Mouse (Mus musculus) forebrain, embryonic 15.5 days (tissue): ENCODE results near the gene Siah3. TPM values are rescaled to one million over a fixed set of nuclear protein-coding genes. Genes with fewer than 3 reads are reported as not detected.

ENCODE experiments used
- ATAC-seq: fragments of 200-750 bp; cut with Nextera tagmentation; replicated peaks from 2 replicates; pipeline ENCODE4 v1.8.0; 2017; ENCODE audit warnings: mild to moderate bottlenecking, moderate TSS enrichment, moderate library complexity
- H3K27ac ChIP-seq: fragments of 300-500 bp; sonication (generic); replicated peaks from 2 replicates; pipeline ENCODE4 v1.5.1; 2015; ENCODE audit warnings: mild to moderate bottlenecking, inconsistent platforms
- H3K27me3 ChIP-seq: fragments of 300-500 bp; sonication (generic); 2 replicates; pipeline ENCODE4 v1.6.1; 2015; ENCODE audit warnings: inconsistent platforms
- H3K36me3 ChIP-seq: fragments of 300-500 bp; sonication (generic); 2 replicates; pipeline ENCODE4 v1.6.1; 2015; ENCODE audit warnings: mild to moderate bottlenecking, inconsistent platforms
- H3K4me1 ChIP-seq: fragments of 300-500 bp; sonication (generic); 2 replicates; pipeline ENCODE4 v1.6.1; 2015; ENCODE audit warnings: inconsistent platforms
- H3K4me2 ChIP-seq: fragments of 300-500 bp; sonication (generic); replicated peaks from 2 replicates; pipeline ENCODE4 v1.6.1; 2015; ENCODE audit warnings: mild to moderate bottlenecking, inconsistent platforms
- H3K4me3 ChIP-seq: fragments of 300-500 bp; sonication (generic); 2 replicates; pipeline ENCODE4 v1.5.1; 2015; ENCODE audit warnings: mild to moderate bottlenecking, inconsistent platforms
- H3K9ac ChIP-seq: fragments of 300-500 bp; sonication (generic); replicated peaks from 2 replicates; pipeline ENCODE4 v1.6.1; 2015; ENCODE audit warnings: mild to moderate bottlenecking, inconsistent platforms
- H3K9me3 ChIP-seq: fragments of 300-500 bp; sonication (generic); 2 replicates; pipeline ENCODE4 v1.6.1; 2016; ENCODE audit warnings: inconsistent platforms
- WGBS: fragments of 180-500 bp; shearing (Covaris S2); methylation state at CpG from one replicate; pipeline ENCODE4 v1.1.7; 2015; ENCODE audit warnings: mixed read lengths; 5-methylcytosine and 5-hydroxymethylcytosine counted together
- polyA plus RNA-seq: library from polyadenylated mRNA; unstranded; fragments of >200 nt; fragmentation: Nextera tagmentation; extraction: Ambion mirVana; gene quantifications from 2 replicates; pipeline ENCODE4 v1.2.1, GENCODE M21; 2015

Gene Siah3
- polyA plus RNA-seq, 1 experiment from 2014 or later = 3.8 TPM

- Histone ChIP-seq H3K4me3 (no peak overlapping the region), H3K36me3 (no peaks in the 10 kb centered on the region), H3K27ac (0 out of 2 replicates have a peak overlapping the region, but pooled peaks have one; percentile 85), H3K27me3 (no peaks in the 10 kb centered on the region), H3K4me1 (peaks cover 45% of the 10 kb centered on the region), H3K9me3 (no peaks in the 10 kb centered on the region), H3K4me2 (no peak overlapping the region), H3K9ac (no peak overlapping the region)
- 89% methylated on average over 3 of the region's 3 CpGs for WGBS
- ATAC-seq = no peak
These were observed 50.5 kb downstream of the Siah3 start for GRCm38 (mm10) chr14:75506246-75506645.

GRCm38 (mm10) chr14:75510125-75510524, 54.3 kb downstream of the Siah3 start:
- no peaks in the 10 kb centered on the region for H3K27me3 ChIP-seq
- no peak overlapping the region for H3K4me2 ChIP-seq
- no peaks in the 10 kb centered on the region for H3K9me3 ChIP-seq
- no peaks in the 10 kb centered on the region for H3K36me3 ChIP-seq
- peaks cover 17% of the 10 kb centered on the region for H3K4me1 ChIP-seq
- H3K9ac ChIP-seq = no peak overlapping the region
- ATAC-seq = no peak
- H3K27ac ChIP-seq = no peak overlapping the region
- 92% methylated on average over 6 of the region's 6 CpGs for WGBS
- no peak overlapping the region for H3K4me3 ChIP-seq

- H3K9me3 ChIP-seq = no peaks in the 10 kb centered on the region
- no peak for ATAC-seq
These were observed 57.2 kb downstream of the Siah3 start for GRCm38 (mm10) chr14:75512946-75513345.

GRCm38 (mm10) chr14:75516161-75516560, 60.4 kb downstream of the Siah3 start:
- H3K27ac ChIP-seq = peak overlapping the region; percentile 83
- H3K4me3 ChIP-seq = no peak overlapping the region
- H3K9ac ChIP-seq = no peak overlapping the region
- WGBS = 82% methylated on average over 3 of the region's 3 CpGs
- ATAC-seq = no peak
- no peak overlapping the region for H3K4me2 ChIP-seq
- H3K4me1 ChIP-seq = peaks cover 39% of the 10 kb centered on the region
- H3K27me3 ChIP-seq = no peaks in the 10 kb centered on the region
- no peaks in the 10 kb centered on the region for H3K36me3 ChIP-seq
- no peaks in the 10 kb centered on the region for H3K9me3 ChIP-seq

More at GRCm38 (mm10) chr14:75512946-75513345, 57.2 kb downstream of the Siah3 start:
- Histone ChIP-seq H3K36me3 (no peaks in the 10 kb centered on the region), H3K4me2 (no peak overlapping the region), H3K4me1 (peaks cover 25% of the 10 kb centered on the region), H3K4me3 (no peak overlapping the region), H3K27ac (no peak overlapping the region), H3K9ac (no peak overlapping the region), H3K27me3 (no peaks in the 10 kb centered on the region)
- WGBS = 43% methylated on average over 3 of the region's 3 CpGs

- Histone ChIP-seq H3K4me1 (peaks cover 39% of the 10 kb centered on the region), H3K36me3 (no peaks in the 10 kb centered on the region), H3K27ac (peak overlapping the region; percentile 83), H3K9ac (no peak overlapping the region), H3K4me2 (peak overlapping the region; percentile 10; the same call in 1 of the 2 replicates), H3K4me3 (no peak overlapping the region), H3K27me3 (no peaks in the 10 kb centered on the region), H3K9me3 (no peaks in the 10 kb centered on the region)
- peak; percentile 75 for ATAC-seq
- 24% methylated on average over 9 of the region's 9 CpGs for WGBS
These were observed 61.3 kb downstream of the Siah3 start for GRCm38 (mm10) chr14:75516917-75517595.

GRCm38 (mm10) chr14:75518196-75518887, 62.6 kb downstream of the Siah3 start:
- Histone ChIP-seq H3K27ac (peak overlapping the region; percentile 83), H3K4me1 (peaks cover 32% of the 10 kb centered on the region), H3K27me3 (no peaks in the 10 kb centered on the region), H3K4me3 (0 out of 2 replicates have a peak overlapping the region, but pooled peaks have one; percentile 5), H3K9ac (no peak overlapping the region), H3K9me3 (no peaks in the 10 kb centered on the region), H3K4me2 (peak overlapping the region; percentile 17; the same call in 1 of the 2 replicates), H3K36me3 (no peaks in the 10 kb centered on the region)
- ATAC-seq = peak; percentile 62
- 29% methylated on average over 15 of the region's 15 CpGs for WGBS

- Histone ChIP-seq H3K4me2 (peak overlapping the region; percentile 17; the same call in 1 of the 2 replicates), H3K4me1 (peaks cover 32% of the 10 kb centered on the region), H3K9me3 (no peaks in the 10 kb centered on the region), H3K27me3 (no peaks in the 10 kb centered on the region), H3K4me3 (0 out of 2 replicates have a peak overlapping the region, but pooled peaks have one; percentile 5), H3K27ac (peak overlapping the region; percentile 83), H3K9ac (no peak overlapping the region), H3K36me3 (no peaks in the 10 kb centered on the region)
- no peak for ATAC-seq
- WGBS = 74% methylated on average over 6 of the region's 6 CpGs
These were observed 63.1 kb downstream of the Siah3 start for GRCm38 (mm10) chr14:75518899-75519298.

GRCm38 (mm10) chr14:75519668-75520067, 63.9 kb downstream of the Siah3 start:
- Histone ChIP-seq H3K4me3 (no peak overlapping the region), H3K36me3 (no peaks in the 10 kb centered on the region), H3K27me3 (no peaks in the 10 kb centered on the region), H3K9ac (no peak overlapping the region), H3K4me1 (peaks cover 32% of the 10 kb centered on the region), H3K27ac (peak overlapping the region; percentile 33; the same call in 1 of the 2 replicates), H3K4me2 (no peak overlapping the region), H3K9me3 (no peaks in the 10 kb centered on the region)
- no peak for ATAC-seq
- 90% methylated on average over 8 of the region's 8 CpGs for WGBS

- Histone ChIP-seq H3K4me2 (no peak overlapping the region), H3K27me3 (no peaks in the 10 kb centered on the region), H3K27ac (no peak overlapping the region), H3K9ac (no peak overlapping the region), H3K4me3 (no peak overlapping the region), H3K36me3 (no peaks in the 10 kb centered on the region), H3K4me1 (peaks cover 27% of the 10 kb centered on the region), H3K9me3 (no peaks in the 10 kb centered on the region)
- 94% methylated on average over 2 of the region's 2 CpGs for WGBS
- no peak for ATAC-seq
These were observed 68.9 kb downstream of the Siah3 start for GRCm38 (mm10) chr14:75524648-75525047.

- Histone ChIP-seq H3K4me2 (no peak overlapping the region), H3K4me3 (no peak overlapping the region), H3K9ac (no peak overlapping the region), H3K27me3 (no peaks in the 10 kb centered on the region), H3K9me3 (no peaks in the 10 kb centered on the region), H3K27ac (peak overlapping the region; percentile 93), H3K36me3 (no peaks in the 10 kb centered on the region), H3K4me1 (peaks cover 27% of the 10 kb centered on the region)
- WGBS = 92% methylated on average over 29 of the region's 29 CpGs
- ATAC-seq = no peak
These were observed 69.8 kb downstream of the Siah3 start for GRCm38 (mm10) chr14:75525376-75526145.

- H3K4me3 ChIP-seq = no peak overlapping the region
- ATAC-seq = peak; percentile 94
- H3K27ac ChIP-seq = peak overlapping the region; percentile 93
- no peaks in the 10 kb centered on the region for H3K27me3 ChIP-seq
- H3K4me2 ChIP-seq = no peak overlapping the region; the same call in 1 of the 2 replicates
- no peak overlapping the region for H3K9ac ChIP-seq
- H3K9me3 ChIP-seq = no peaks in the 10 kb centered on the region
- peaks cover 33% of the 10 kb centered on the region for H3K4me1 ChIP-seq
- 16% methylated on average over 10 of the region's 10 CpGs for WGBS
- H3K36me3 ChIP-seq = no peaks in the 10 kb centered on the region
These were observed 71.8 kb downstream of the Siah3 start for GRCm38 (mm10) chr14:75527464-75528190.
